ENCODE assay signal across 9 mouse cellular contexts in the genomic region with DNA sequence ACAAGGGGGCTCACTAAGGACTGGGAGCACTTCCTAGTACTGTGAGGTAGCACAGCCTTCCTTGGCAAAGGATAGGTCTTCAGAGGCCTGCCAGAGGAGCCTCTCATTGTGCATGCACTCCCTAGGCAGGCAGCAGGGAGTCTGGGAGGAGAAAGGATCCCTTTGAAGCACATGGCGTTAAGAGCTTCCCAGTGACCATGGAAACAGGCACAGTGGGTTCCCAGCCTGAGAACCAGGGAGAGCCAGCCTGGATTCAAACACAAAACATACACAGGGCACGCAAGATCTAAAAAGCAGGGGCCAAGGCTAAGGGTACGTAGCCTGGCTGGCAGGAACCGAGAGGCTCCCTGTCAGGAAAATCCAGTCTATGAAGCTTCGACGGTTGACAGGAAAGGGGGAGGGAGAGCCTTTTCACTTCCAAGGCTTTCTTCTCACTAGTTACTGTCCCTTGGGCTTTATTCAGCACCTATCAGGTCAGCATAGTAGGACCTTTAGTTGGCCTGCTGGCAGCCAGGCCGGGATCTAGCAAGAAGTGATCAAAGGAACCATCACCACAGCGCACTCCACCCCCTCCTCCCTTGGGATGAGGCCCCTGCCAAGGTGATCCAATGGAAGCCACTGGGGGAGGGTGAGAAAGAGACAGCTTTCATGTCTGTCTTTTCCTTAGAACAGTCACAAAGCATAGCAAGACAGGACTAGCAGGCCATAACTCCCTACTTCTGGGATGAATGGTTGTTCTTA. TPM values are rescaled to one million over a fixed set of nuclear protein-coding genes. Genes with fewer than 3 reads are reported as not detected.
DNase-seq lines count a peak whose midpoint lies in the region; ATAC-seq and TF ChIP-seq lines count a peak whose summit lies in the region.
"Had no signal": no experiment of that assay in that cellular context is flagged by ENCODE, and none has a peak within 500 bp of the region (broad histone marks: within the 10 kb centered on the region; RNA-seq: fewer than 3 reads in every experiment).

No protein-coding gene starts in this region.

- peak; percentile 49 to 59 for DNase-seq in adrenal gland, adult (ENCODE audit: inconsistent age in 2 of 2, low spot score in 1 of 2)
- no peak for DNase-seq in adrenal gland, adult 8-10 months
- peak; percentile 94 for DNase-seq in brain, embryonic 14.5 days (ENCODE audit: low read depth)
- peak; percentile 77 for DNase-seq in forebrain, postnatal 0 days
- peak; percentile 21 to 65 for DNase-seq in left cerebral cortex, adult 8-10 months (ENCODE audit: low spot score in 2 of 2)
- DNase-seq in gastrocnemius, adult 18-20 months (ENCODE audit: low spot score), result no peak
- DNase-seq: liver, embryonic 13.5 days had no signal

- H3K9me3 ChIP-seq in forebrain, postnatal 0 days (ENCODE audit: low read length), result no peaks in the 10 kb centered on the region
- H3K9me3 ChIP-seq in neural tube, embryonic 13.5 days, result no peaks in the 10 kb centered on the region
- H3K9me3 ChIP-seq in intestine, postnatal 0 days (ENCODE audit: control insufficient read depth), result no peaks in the 10 kb centered on the region
- H3K9me3 ChIP-seq: liver, embryonic 13.5 days had no signal

- H3K27me3 ChIP-seq in forebrain, postnatal 0 days (ENCODE audit: insufficient read depth, low read length), result no peaks in the 10 kb centered on the region
- no peaks in the 10 kb centered on the region for H3K27me3 ChIP-seq in neural tube, embryonic 13.5 days
- no peaks in the 10 kb centered on the region for H3K27me3 ChIP-seq in intestine, postnatal 0 days (replicated peaks; ENCODE audit: control insufficient read depth, insufficient read depth, low read length)
- H3K27me3 ChIP-seq: liver, embryonic 13.5 days had no signal

- no peak for TF ChIP-seq POLR2A in brain, embryonic 14.5 days (IDR thresholded peaks at IDR 0.05; ENCODE audit: borderline replicate concordance, extremely low read depth, insufficient read depth, insufficient read length, poor library complexity, severe bottlenecking)

- H3K4me3 ChIP-seq in forebrain, postnatal 0 days (ENCODE audit: low read depth, low read length), result no peak overlapping the region
- H3K4me3 ChIP-seq in neural tube, embryonic 13.5 days, result no peak overlapping the region
- H3K4me3 ChIP-seq in intestine, postnatal 0 days (ENCODE audit: low read depth, low read length), result no peak overlapping the region
- H3K4me3 ChIP-seq: liver, embryonic 13.5 days had no signal

- H3K36me3 ChIP-seq in forebrain, postnatal 0 days (ENCODE audit: insufficient read depth), result no peaks in the 10 kb centered on the region
- no peaks in the 10 kb centered on the region for H3K36me3 ChIP-seq in neural tube, embryonic 13.5 days
- H3K36me3 ChIP-seq in intestine, postnatal 0 days (ENCODE audit: control insufficient read depth, insufficient read depth), result no peaks in the 10 kb centered on the region
- H3K36me3 ChIP-seq: liver, embryonic 13.5 days had no signal

- 10% methylated on average over 8 of the region's 8 CpGs for WGBS in forebrain, postnatal 0 days
- 3% methylated on average over 8 of the region's 8 CpGs for WGBS in neural tube, embryonic 13.5 days
- WGBS in intestine, postnatal 0 days, result 61% methylated on average over 8 of the region's 8 CpGs

- peak; percentile 95 for ATAC-seq in forebrain, postnatal 0 days
- ATAC-seq in neural tube, embryonic 13.5 days (ENCODE audit: low read depth), result peak; percentile 87
- ATAC-seq in intestine, postnatal 0 days, result no peak

- no peak overlapping the region for H3K4me2 ChIP-seq in forebrain, postnatal 0 days (ENCODE audit: low read depth)
- no peak overlapping the region for H3K4me2 ChIP-seq in neural tube, embryonic 13.5 days
- H3K4me2 ChIP-seq in intestine, postnatal 0 days (replicated peaks; ENCODE audit: low read depth), result no peak overlapping the region
- H3K4me2 ChIP-seq: liver, embryonic 13.5 days had no signal

- peaks cover 24% of the 10 kb centered on the region for H3K4me1 ChIP-seq in forebrain, postnatal 0 days (ENCODE audit: insufficient read depth)
- H3K4me1 ChIP-seq in neural tube, embryonic 13.5 days (replicated peaks), result peaks cover 37% of the 10 kb centered on the region
- no peaks in the 10 kb centered on the region for H3K4me1 ChIP-seq in intestine, postnatal 0 days (replicated peaks; ENCODE audit: control insufficient read depth, insufficient read depth, low read length)
- H3K4me1 ChIP-seq: liver, embryonic 13.5 days had no signal

- TF ChIP-seq CTCF in brain, embryonic 14.5 days (IDR thresholded peaks at IDR 0.05; ENCODE audit: borderline replicate concordance, extremely low read depth, insufficient read depth, insufficient read length), result no peak
- no peak for TF ChIP-seq CTCF in forebrain, postnatal 0 days (IDR thresholded peaks at IDR 0.05; ENCODE audit: low read depth)
- no peak for TF ChIP-seq CTCF in intestine, postnatal 0 days (IDR thresholded peaks at IDR 0.05; ENCODE audit: low read depth)

- peak overlapping the region; percentile 36 for H3K27ac ChIP-seq in forebrain, postnatal 0 days (ENCODE audit: low read depth, low read length)
- peak overlapping the region; percentile 65 for H3K27ac ChIP-seq in neural tube, embryonic 13.5 days (replicated peaks)
- H3K27ac ChIP-seq in intestine, postnatal 0 days (ENCODE audit: low read depth, low read length), result no peak overlapping the region
- H3K27ac ChIP-seq: liver, embryonic 13.5 days had no signal

- H3K9ac ChIP-seq in forebrain, postnatal 0 days, result no peak overlapping the region; the same call in 1 of the 2 replicates
- no peak overlapping the region for H3K9ac ChIP-seq in neural tube, embryonic 13.5 days
- no peak overlapping the region for H3K9ac ChIP-seq in intestine, postnatal 0 days (ENCODE audit: low read depth, low read length)
- H3K9ac ChIP-seq: liver, embryonic 13.5 days had no signal

RNA-seq across cellular contexts. Expression of gene Kremen1, which starts 56.8 kb away (rescaled TPM):
- 10 to 100 TPM; 20.9 to 30.7 (median 26.3) TPM for total RNA-seq in adrenal gland, adult 8-10 months (2022)
- 9.2 and 11.4 TPM in 2 replicates for polyA plus RNA-seq in brain, embryonic 14.5 days (2012; rRNA removed)
- total RNA-seq in forebrain, postnatal 0 days (2014; rRNA removed), result 7.5 and 9.7 TPM in 2 replicates
- polyA plus RNA-seq in forebrain, postnatal 0 days (2015; fragmentation: Nextera tagmentation; extraction: Ambion mirVana), result 2.3 and 2.9 TPM in 2 replicates
- 10 to 100 TPM; 15.0 to 16.7 (median 15.7) TPM for total RNA-seq in left cerebral cortex, adult 8-10 months (2022)
- polyA plus RNA-seq in neural tube, embryonic 13.5 days (2015; fragmentation: Nextera tagmentation; extraction: Ambion mirVana), result 7.7 and 8.5 TPM in 2 replicates
- total RNA-seq in gastrocnemius, adult 18-20 months (2021), result 10 to 100 TPM; 43.0 to 53.7 TPM
- polyA plus RNA-seq in intestine, postnatal 0 days (2015; fragmentation: Nextera tagmentation; extraction: Ambion mirVana), result 5.7 and 6.6 TPM in 2 replicates

Comparison
In these comparisons a context has a peak if more than half of its experiments do, and no peak if none do; other contexts are left out.
1. DNase-seq: peak in adrenal gland, adult (2 of 2), brain, embryonic 14.5 days (single experiment), forebrain, postnatal 0 days (single experiment) and left cerebral cortex, adult 8-10 months (2 of 2); none in adrenal gland, adult 8-10 months (single experiment) and gastrocnemius, adult 18-20 months (single experiment).